8 mouse cellular contexts compared by ENCODE assay signal in genomic region chr2:126552357-126553290, GRCm38 (mm10). TPM values are rescaled to one million over a fixed set of nuclear protein-coding genes. Genes with fewer than 3 reads are reported as not detected.
A peak's percentile ranks its signal among the peaks of the same experiment; 100 is the strongest.
DNase-seq lines count a peak whose midpoint lies in the region; ATAC-seq and TF ChIP-seq lines count a peak whose summit lies in the region.

Slc27a2 (plus strand) TSS chr2:126552407.

- ATAC-seq in forebrain, embryonic 16.5 days = peak; percentile 90
- ATAC-seq in limb, embryonic 14.5 days (ENCODE audit: low FRiP score, low read depth) = no peak
- peak; percentile 88 for ATAC-seq in midbrain, embryonic 15.5 days (replicated peaks)

- peak within 1 kb of the TSS; percentile 68 for H3K4me3 ChIP-seq in forebrain, embryonic 16.5 days (replicated peaks; ENCODE audit: low read length)
- H3K4me3 ChIP-seq in limb, embryonic 14.5 days (replicated peaks; ENCODE audit: low read length) = peak within 1 kb of the TSS; percentile 55
- H3K4me3 ChIP-seq in midbrain, embryonic 15.5 days = peak within 1 kb of the TSS; percentile 81

- WGBS in forebrain, embryonic 16.5 days = under 1% methylated on average over 45 of the region's 61 CpGs
- WGBS in limb, embryonic 14.5 days = 3% methylated on average over 50 of the region's 61 CpGs
- under 1% methylated on average over 61 of the region's 61 CpGs for WGBS in midbrain, embryonic 15.5 days

- H3K4me2 ChIP-seq in forebrain, embryonic 16.5 days (ENCODE audit: low read length) = peak within 1 kb of the TSS; percentile 94
- H3K4me2 ChIP-seq in limb, embryonic 14.5 days (replicated peaks; ENCODE audit: low read depth, low read length, severe bottlenecking) = peak within 1 kb of the TSS; percentile 97
- peak within 1 kb of the TSS; percentile 98 for H3K4me2 ChIP-seq in midbrain, embryonic 15.5 days

- peaks cover 13% of the 10 kb centered on the region for H3K4me1 ChIP-seq in forebrain, embryonic 16.5 days (replicated peaks; ENCODE audit: control insufficient read depth, insufficient read depth, low read length)
- peaks cover 8% of the 10 kb centered on the region; the same call in 1 of the 2 replicates for H3K4me1 ChIP-seq in limb, embryonic 14.5 days (ENCODE audit: control insufficient read depth, insufficient read depth, low read length)
- peaks cover 13% of the 10 kb centered on the region for H3K4me1 ChIP-seq in midbrain, embryonic 15.5 days

- peaks cover 29% of the 10 kb centered on the region for H3K27me3 ChIP-seq in forebrain, embryonic 16.5 days (replicated peaks; ENCODE audit: control insufficient read depth, insufficient read depth, low read length)
- peaks cover 49% of the 10 kb centered on the region for H3K27me3 ChIP-seq in limb, embryonic 14.5 days (ENCODE audit: control insufficient read depth, insufficient read depth, low read length)
- H3K27me3 ChIP-seq in midbrain, embryonic 15.5 days (replicated peaks) = peaks cover 10% of the 10 kb centered on the region

- H3K9ac ChIP-seq in forebrain, embryonic 16.5 days (replicated peaks; ENCODE audit: low read depth, low read length) = peak within 1 kb of the TSS; percentile 74
- peak within 1 kb of the TSS; percentile 48 for H3K9ac ChIP-seq in limb, embryonic 14.5 days (ENCODE audit: low read depth, low read length, severe bottlenecking)
- H3K9ac ChIP-seq in midbrain, embryonic 15.5 days = peak within 1 kb of the TSS; percentile 77

- no peak for TF ChIP-seq POLR2A in limb, embryonic 14.5 days (IDR thresholded peaks at IDR 0.05; ENCODE audit: borderline replicate concordance, extremely low read depth, insufficient read depth, insufficient read length)

- peak; percentile 32 to 45 for DNase-seq in cerebellum, postnatal 25 days
- no peak for DNase-seq in cerebellum, adult 9-10 months
- peak; percentile 48 for DNase-seq in adrenal gland, postnatal 25 days
- peak; percentile 83 for DNase-seq in kidney, adult 18-20 months
- DNase-seq in limb, embryonic 14.5 days (ENCODE audit: low spot score) = no peak
- peak; percentile 66 for DNase-seq in testis, postnatal 14 days (ENCODE audit: low spot score)

- no peaks in the 10 kb centered on the region for H3K36me3 ChIP-seq in forebrain, embryonic 16.5 days (ENCODE audit: control insufficient read depth, insufficient read depth)
- no peaks in the 10 kb centered on the region for H3K36me3 ChIP-seq in limb, embryonic 14.5 days (ENCODE audit: control insufficient read depth, insufficient read depth, low read length)
- no peaks in the 10 kb centered on the region for H3K36me3 ChIP-seq in midbrain, embryonic 15.5 days (replicated peaks)

- 0 out of 2 replicates have a peak within 1 kb of the TSS, but pooled peaks have one; percentile 14 for H3K27ac ChIP-seq in forebrain, embryonic 16.5 days (ENCODE audit: low read length)
- no peak within 1 kb of the TSS for H3K27ac ChIP-seq in limb, embryonic 14.5 days (replicated peaks; ENCODE audit: low read depth, low read length)
- H3K27ac ChIP-seq in midbrain, embryonic 15.5 days = peak within 1 kb of the TSS; percentile 79

- no peaks in the 10 kb centered on the region for H3K9me3 ChIP-seq in forebrain, embryonic 16.5 days (ENCODE audit: control insufficient read depth, low read length)
- no peaks in the 10 kb centered on the region for H3K9me3 ChIP-seq in limb, embryonic 14.5 days (ENCODE audit: control insufficient read depth, low read length)
- no peaks in the 10 kb centered on the region for H3K9me3 ChIP-seq in midbrain, embryonic 15.5 days

RNA-seq across cellular contexts. Expression of gene Slc27a2, which starts in this region (rescaled TPM):
- total RNA-seq in adrenal gland, postnatal 25 days (2021) = 18.8 and 40.4 TPM in 2 replicates
- polyA plus RNA-seq in forebrain, embryonic 16.5 days (2015; fragmentation: Nextera tagmentation; extraction: Ambion mirVana) = 4.1 and 6.9 TPM in 2 replicates
- polyA plus RNA-seq in limb, embryonic 14.5 days (2012; rRNA removed) = 0.58 and 0.94 TPM in 2 replicates
- 0.29 and 0.51 TPM in 2 replicates for polyA plus RNA-seq in limb, embryonic 14.5 days (2014; fragmentation: Nextera tagmentation; extraction: Ambion mirVana)
- polyA plus RNA-seq in midbrain, embryonic 15.5 days (2015; fragmentation: Nextera tagmentation; extraction: Ambion mirVana) = 12.7 and 13.0 TPM in 2 replicates

Comparison
In these comparisons a context has a peak if more than half of its experiments do, and no peak if none do; other contexts are left out.
1. DNase-seq: peak in cerebellum, postnatal 25 days (2 of 2), adrenal gland, postnatal 25 days (single experiment), kidney, adult 18-20 months (single experiment) and testis, postnatal 14 days (single experiment); none in cerebellum, adult 9-10 months (single experiment) and limb, embryonic 14.5 days (single experiment).
2. Peak in every context shown above with its lines, with median percentiles within 50 percentile points of each other: H3K4me2 ChIP-seq, H3K4me3 ChIP-seq and H3K9ac ChIP-seq.